Mouse (Mus musculus) heart, embryonic 16.5 days (tissue): ENCODE data around the gene Trim15. TPM values are rescaled to one million over a fixed set of nuclear protein-coding genes. Genes with fewer than 3 reads are reported as not detected.

ENCODE experiments used
- ATAC-seq: fragments of 200-750 bp; cut with Nextera tagmentation; replicated peaks from 2 replicates; pipeline ENCODE4 v1.8.0; 2017; ENCODE audit warnings: moderate number of reproducible peaks; ENCODE audit not compliant: insufficient read depth, low FRiP score; ENCODE audit errors: extremely low read depth
- H3K27ac ChIP-seq: fragments of 300-500 bp; sonication (generic); 2 replicates; pipeline ENCODE4 v1.5.1; 2014; ENCODE audit warnings: mild to moderate bottlenecking, low read length, control low read depth, moderate library complexity
- H3K27me3 ChIP-seq: fragments of 300-500 bp; sonication (generic); 2 replicates; pipeline ENCODE4 v1.6.1; 2014; ENCODE audit warnings: low read length, mixed read lengths; ENCODE audit not compliant: control insufficient read depth, insufficient read depth
- H3K36me3 ChIP-seq: fragments of 300-500 bp; sonication (generic); 2 replicates; pipeline ENCODE4 v1.6.1; 2014; ENCODE audit not compliant: control insufficient read depth, insufficient read depth
- H3K4me1 ChIP-seq: fragments of 300-500 bp; sonication (generic); 2 replicates; pipeline ENCODE4 v1.6.1; 2014; ENCODE audit warnings: low read length, mixed read lengths; ENCODE audit not compliant: control insufficient read depth, insufficient read depth
- H3K4me2 ChIP-seq: fragments of 300-500 bp; sonication (generic); 2 replicates; pipeline ENCODE4 v1.6.1; 2014; ENCODE audit warnings: low read depth, mild to moderate bottlenecking, control low read depth, low read length
- H3K4me3 ChIP-seq: fragments of 300-500 bp; sonication (generic); 2 replicates; pipeline ENCODE4 v1.5.1; 2014; ENCODE audit warnings: mild to moderate bottlenecking, control low read depth, low read length
- H3K9ac ChIP-seq: fragments of 300-500 bp; sonication (generic); 2 replicates; pipeline ENCODE4 v1.6.1; 2014; ENCODE audit warnings: low read length, control low read depth
- H3K9me3 ChIP-seq: fragments of 300-500 bp; sonication (generic); replicated peaks from 2 replicates; pipeline ENCODE4 v1.6.1; 2016; ENCODE audit warnings: low read length; ENCODE audit not compliant: control insufficient read depth
- WGBS: fragments of 180-500 bp; shearing (Covaris S2); extraction: QIAGEN DNeasy Blood & Tissue Kit; methylation state at CpG from one replicate; pipeline ENCODE4 v1.1.7; 2014; 5-methylcytosine and 5-hydroxymethylcytosine counted together
- polyA plus RNA-seq: library from polyadenylated mRNA; unstranded; fragments of >200 nt; fragmentation: Nextera tagmentation; extraction: Ambion mirVana; gene quantifications from 2 replicates; pipeline ENCODE4 v1.2.1, GENCODE M21; 2015

Trim15 gene
- polyA plus RNA-seq, 1 experiment from 2014 or later = 0.13 TPM

- H3K4me2 ChIP-seq = no peak overlapping the region
- WGBS = 45% methylated on average over 2 of the region's 2 CpGs
- no peak overlapping the region for H3K9ac ChIP-seq
Observed at GRCm38 (mm10) chr17:36883350-36883749, 16.3 kb upstream of the Trim15 start.

GRCm38 (mm10) chr17:36874636-36875035, 7.6 kb upstream of the Trim15 start:
- H3K36me3 ChIP-seq = no peaks in the 10 kb centered on the region
- no peak overlapping the region for H3K4me2 ChIP-seq
- ATAC-seq = no peak
- no peaks in the 10 kb centered on the region for H3K9me3 ChIP-seq
- H3K27me3 ChIP-seq = no peaks in the 10 kb centered on the region; the same call in 1 of the 2 replicates
- no peak overlapping the region for H3K9ac ChIP-seq
- no peak overlapping the region for H3K4me3 ChIP-seq
- H3K27ac ChIP-seq = no peak overlapping the region
- WGBS = 37% methylated on average over 4 of the region's 4 CpGs
- no peaks in the 10 kb centered on the region for H3K4me1 ChIP-seq

More at GRCm38 (mm10) chr17:36883350-36883749, 16.3 kb upstream of the Trim15 start:
- no peak overlapping the region for H3K4me3 ChIP-seq
- no peak overlapping the region for H3K27ac ChIP-seq
- no peaks in the 10 kb centered on the region for H3K9me3 ChIP-seq
- H3K27me3 ChIP-seq = no peaks in the 10 kb centered on the region
- no peak for ATAC-seq
- no peaks in the 10 kb centered on the region for H3K36me3 ChIP-seq
- no peaks in the 10 kb centered on the region for H3K4me1 ChIP-seq

GRCm38 (mm10) chr17:36869955-36870810, 3.2 kb upstream of the Trim15 start:
- Histone ChIP-seq H3K36me3 (no peaks in the 10 kb centered on the region), H3K27me3 (peaks cover 16% of the 10 kb centered on the region), H3K9me3 (no peaks in the 10 kb centered on the region), H3K4me1 (no peaks in the 10 kb centered on the region), H3K27ac (no peak overlapping the region), H3K4me2 (no peak overlapping the region), H3K9ac (no peak overlapping the region), H3K4me3 (no peak overlapping the region)
- no peak for ATAC-seq
- WGBS = 60% methylated on average over 25 of the region's 25 CpGs

- WGBS = 79% methylated on average over 4 of the region's 4 CpGs
- H3K36me3 ChIP-seq = no peaks in the 10 kb centered on the region
- H3K4me3 ChIP-seq = no peak within 1 kb of the TSS
- no peaks in the 10 kb centered on the region for H3K9me3 ChIP-seq
- no peak within 1 kb of the TSS for H3K9ac ChIP-seq
- peaks cover 20% of the 10 kb centered on the region for H3K27me3 ChIP-seq
- H3K27ac ChIP-seq = no peak within 1 kb of the TSS
- ATAC-seq = no peak
- H3K4me1 ChIP-seq = no peaks in the 10 kb centered on the region
- H3K4me2 ChIP-seq = no peak within 1 kb of the TSS
Observed at GRCm38 (mm10) chr17:36869284-36869954, 2.4 kb upstream of the Trim15 start, which contains the start of gene Trim10. Gene Trim10 (plus strand): TSS chr17:36869574.

GRCm38 (mm10) chr17:36868836-36869235, 1.8 kb upstream of the Trim15 start:
- no peak overlapping the region for H3K4me2 ChIP-seq
- H3K27me3 ChIP-seq = peaks cover 20% of the 10 kb centered on the region
- WGBS = 77% methylated on average over 2 of the region's 2 CpGs
- H3K9me3 ChIP-seq = no peaks in the 10 kb centered on the region
- H3K36me3 ChIP-seq = no peaks in the 10 kb centered on the region
- ATAC-seq = no peak
- H3K9ac ChIP-seq = no peak overlapping the region
- H3K27ac ChIP-seq = no peak overlapping the region
- H3K4me1 ChIP-seq = no peaks in the 10 kb centered on the region
- no peak overlapping the region for H3K4me3 ChIP-seq

- Histone ChIP-seq H3K4me2 (no peak overlapping the region), H3K9me3 (no peaks in the 10 kb centered on the region), H3K9ac (no peak overlapping the region), H3K4me3 (no peak overlapping the region), H3K27ac (no peak overlapping the region), H3K4me1 (no peaks in the 10 kb centered on the region), H3K27me3 (peaks cover 12% of the 10 kb centered on the region), H3K36me3 (peaks cover 19% of the 10 kb centered on the region)
- no peak for ATAC-seq
- 56% methylated on average over 2 of the region's 2 CpGs for WGBS
Observed at GRCm38 (mm10) chr17:36861680-36862079, 5.3 kb downstream of the Trim15 start.

GRCm38 (mm10) chr17:36858181-36858580, 8.8 kb downstream of the Trim15 start:
- Histone ChIP-seq H3K27ac (no peak overlapping the region), H3K9me3 (no peaks in the 10 kb centered on the region), H3K9ac (no peak overlapping the region), H3K4me3 (no peak overlapping the region), H3K36me3 (peaks cover 32% of the 10 kb centered on the region), H3K4me2 (no peak overlapping the region), H3K4me1 (no peaks in the 10 kb centered on the region), H3K27me3 (no peaks in the 10 kb centered on the region)
- no peak for ATAC-seq
- 86% methylated on average over 3 of the region's 3 CpGs for WGBS

GRCm38 (mm10) chr17:36856236-36856635, 10.8 kb downstream of the Trim15 start:
- Histone ChIP-seq H3K4me1 (no peaks in the 10 kb centered on the region; the same call in 1 of the 2 replicates), H3K4me2 (no peak overlapping the region), H3K27ac (no peak overlapping the region), H3K27me3 (no peaks in the 10 kb centered on the region), H3K9me3 (no peaks in the 10 kb centered on the region), H3K4me3 (no peak overlapping the region), H3K36me3 (peaks cover 38% of the 10 kb centered on the region), H3K9ac (no peak overlapping the region)
- no peak for ATAC-seq
- 90% methylated on average over 4 of the region's 4 CpGs for WGBS

- no peak for ATAC-seq
- Histone ChIP-seq H3K27ac (no peak overlapping the region), H3K36me3 (peaks cover 43% of the 10 kb centered on the region), H3K4me1 (no peaks in the 10 kb centered on the region; the same call in 1 of the 2 replicates), H3K9ac (no peak overlapping the region), H3K27me3 (no peaks in the 10 kb centered on the region), H3K4me3 (no peak overlapping the region), H3K9me3 (no peaks in the 10 kb centered on the region), H3K4me2 (no peak overlapping the region)
- 87% methylated on average over 3 of the region's 3 CpGs for WGBS
Observed at GRCm38 (mm10) chr17:36855484-36855883, 11.5 kb downstream of the Trim15 start.
